Mouse (Mus musculus): ENCODE measurements around the gene Mmp13. TPM values are rescaled to one million over a fixed set of nuclear protein-coding genes. Genes with fewer than 3 reads are reported as not detected.
"Not testable (repeated sequence)": the region's sequence is repeated elsewhere in the genome, so short reads cannot be mapped to it uniquely, and the experiment has no call there.

Gene Mmp13
- polyA plus RNA-seq (2015; fragmentation: Nextera tagmentation; extraction: Ambion mirVana), result 0.09 and 0.12 TPM in 2 replicates

DNA sequence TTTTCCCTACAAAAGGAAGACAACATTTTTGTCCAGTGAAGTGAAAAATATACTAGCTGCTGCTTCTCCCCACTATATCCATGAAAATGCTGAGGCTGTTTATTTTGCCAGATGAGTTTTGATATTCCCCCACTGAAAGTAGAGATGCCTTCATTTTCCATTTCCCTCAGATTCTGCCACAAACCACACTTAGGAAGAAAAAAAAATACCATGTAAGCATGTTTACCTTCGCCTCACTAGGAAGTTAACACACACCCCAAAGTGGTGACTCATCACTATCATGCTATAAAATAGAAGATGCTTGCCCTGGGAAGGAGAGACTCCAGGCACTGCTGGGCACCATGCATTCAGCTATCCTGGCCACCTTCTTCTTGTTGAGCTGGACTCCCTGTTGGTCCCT, at the start of gene Mmp13:
Gene Mmp13 (plus strand): TSS at position 301 of the 400 bp plus-strand sequence.
- 30% methylated on average over 1 of the region's 1 CpGs for WGBS (ENCODE audit: insufficient replicate concordance)
- Histone ChIP-seq H3K27ac (replicated peaks) (no peak within 1 kb of the TSS), H3K36me3 (replicated peaks) (no peaks in the 10 kb centered on the region), H3K4me3 (replicated peaks) (no peak within 1 kb of the TSS), H3K4me2 (no peak within 1 kb of the TSS), H3K9me3 (replicated peaks) (no peaks in the 10 kb centered on the region), H3K4me1 (replicated peaks) (no peaks in the 10 kb centered on the region), H3K9ac (no peak within 1 kb of the TSS), H3K27me3 (no peaks in the 10 kb centered on the region)
- no peak for ATAC-seq (ENCODE audit: insufficient read depth)

DNA sequence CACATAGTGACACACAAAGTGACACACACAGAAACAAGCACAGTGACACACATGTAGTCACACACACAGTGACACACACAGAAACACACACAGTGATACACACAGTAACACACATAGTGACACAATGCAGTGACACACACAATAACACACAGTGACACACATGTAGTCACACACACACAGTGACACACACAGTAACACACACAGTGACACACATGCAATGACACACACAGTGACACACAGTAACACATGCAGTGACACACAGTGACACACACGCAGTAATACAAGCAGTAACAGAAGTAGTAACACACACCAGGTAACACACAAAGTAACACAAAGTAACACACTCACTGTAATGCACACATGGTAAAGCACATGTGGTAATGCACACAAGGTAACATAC, 33.7 kb upstream of the Mmp13 start:
- no peaks in the 10 kb centered on the region for H3K27me3 ChIP-seq
- no peak overlapping the region for H3K27ac ChIP-seq (replicated peaks)
- no peak overlapping the region for H3K4me2 ChIP-seq
- no peak for ATAC-seq (ENCODE audit: insufficient read depth)
- H3K4me3 ChIP-seq (replicated peaks), result no peak overlapping the region
- no peak overlapping the region for H3K9ac ChIP-seq
- no peaks in the 10 kb centered on the region for H3K36me3 ChIP-seq (replicated peaks)
- 60% methylated on average over 1 of the region's 1 CpGs for WGBS (ENCODE audit: insufficient replicate concordance)
- H3K4me1 ChIP-seq (replicated peaks), result no peaks in the 10 kb centered on the region
- no peaks in the 10 kb centered on the region for H3K9me3 ChIP-seq (replicated peaks)

DNA sequence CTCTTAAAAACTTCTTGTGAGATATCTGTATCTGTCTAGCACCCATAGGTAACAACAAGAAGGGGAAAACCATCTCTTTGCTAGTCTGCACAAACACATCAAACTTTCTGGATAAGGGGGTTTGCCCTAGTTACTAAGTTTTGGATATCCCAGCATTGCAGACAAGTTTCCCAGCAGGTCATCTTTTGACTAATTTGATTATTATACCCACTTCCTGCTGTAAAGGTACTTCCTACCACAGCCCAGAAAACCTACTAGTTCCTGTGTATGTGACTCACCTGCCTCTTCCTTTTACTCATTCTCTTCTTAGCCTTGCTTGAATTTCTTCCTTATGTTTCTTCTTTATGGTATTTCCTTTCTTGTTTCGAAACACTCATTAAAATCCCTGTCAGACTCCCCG, 32.3 kb upstream of the Mmp13 start:
- H3K36me3 ChIP-seq (replicated peaks), result no peaks in the 10 kb centered on the region
- no peak overlapping the region for H3K4me3 ChIP-seq (replicated peaks)
- no peak overlapping the region for H3K27ac ChIP-seq (replicated peaks)
- H3K4me2 ChIP-seq, result no peak overlapping the region
- no peak for ATAC-seq (ENCODE audit: insufficient read depth)
- no peaks in the 10 kb centered on the region for H3K4me1 ChIP-seq (replicated peaks)
- H3K9me3 ChIP-seq (replicated peaks), result no peaks in the 10 kb centered on the region
- no peak overlapping the region for H3K9ac ChIP-seq
- no peaks in the 10 kb centered on the region for H3K27me3 ChIP-seq
- WGBS (ENCODE audit: insufficient replicate concordance), result 65% methylated on average over 2 of the region's 2 CpGs

DNA sequence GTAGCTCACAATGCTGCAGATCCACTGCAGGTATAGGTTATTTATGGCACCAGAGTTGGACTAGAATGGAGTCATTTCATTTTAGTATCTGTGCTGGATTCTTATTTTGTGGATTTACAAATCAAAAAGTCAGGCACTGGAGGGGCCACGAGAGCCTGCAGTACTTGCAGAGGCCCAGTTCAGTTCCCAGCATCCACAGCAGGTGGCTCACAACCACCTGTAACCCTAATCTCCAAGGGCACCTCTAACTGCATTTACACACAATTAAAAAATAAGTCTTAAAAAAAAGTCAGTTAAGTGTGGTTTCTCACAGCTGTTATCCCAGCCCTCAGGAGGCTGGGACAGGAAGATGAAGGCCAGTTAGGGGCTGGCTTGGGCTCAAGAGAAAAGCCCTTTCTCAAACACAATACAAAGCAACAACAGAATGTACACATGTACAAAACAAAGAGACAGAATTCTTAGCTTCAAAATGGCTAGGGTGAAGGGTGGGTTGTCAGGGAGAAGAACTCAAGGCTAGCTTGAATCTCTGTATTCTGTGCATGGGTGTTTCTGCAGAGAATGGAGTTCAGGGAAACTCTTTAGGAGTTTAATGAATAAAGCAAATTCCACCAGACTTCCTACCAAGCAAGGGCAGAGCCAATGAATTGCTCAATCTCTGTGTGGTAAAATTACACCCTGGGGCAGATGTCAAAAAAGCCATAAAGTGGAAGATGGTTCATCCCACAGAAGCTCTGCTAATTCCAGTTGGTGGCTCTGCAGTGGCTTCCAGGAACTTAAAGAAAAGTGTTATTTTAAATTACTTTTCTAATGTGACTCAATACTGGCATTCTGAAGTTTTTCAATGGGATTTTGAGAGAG, 19.3 kb upstream of the Mmp13 start:
- Histone ChIP-seq H3K36me3 (replicated peaks) (no peaks in the 10 kb centered on the region), H3K4me2 (no peak overlapping the region), H3K4me3 (replicated peaks) (no peak overlapping the region), H3K4me1 (replicated peaks) (no peaks in the 10 kb centered on the region), H3K27ac (replicated peaks) (no peak overlapping the region), H3K9ac (no peak overlapping the region), H3K27me3 (no peaks in the 10 kb centered on the region), H3K9me3 (replicated peaks) (no peaks in the 10 kb centered on the region)
- ATAC-seq (ENCODE audit: insufficient read depth), result no peak
- WGBS (ENCODE audit: insufficient replicate concordance), result 33% methylated on average over 1 of the region's 1 CpGs

DNA sequence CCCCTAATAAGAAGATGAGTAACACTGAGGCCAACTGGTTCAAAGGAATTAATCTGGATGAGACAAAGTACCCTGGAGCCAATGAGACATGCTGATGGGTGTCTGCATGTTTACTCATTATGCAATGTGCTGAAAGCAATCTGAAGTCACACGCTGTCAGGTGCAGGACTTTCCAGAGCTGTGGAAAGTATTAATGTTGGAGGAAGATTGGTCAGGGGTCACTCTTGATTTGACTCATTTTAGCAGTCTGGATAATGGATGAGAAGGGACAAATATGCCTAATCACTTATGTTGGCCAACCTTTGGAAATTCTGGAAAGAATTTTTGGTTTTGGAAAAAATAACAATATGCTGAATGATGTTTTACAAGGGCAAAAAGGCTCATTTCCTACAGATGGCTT, 10.6 kb upstream of the Mmp13 start:
- no peaks in the 10 kb centered on the region for H3K36me3 ChIP-seq (replicated peaks)
- no peaks in the 10 kb centered on the region for H3K4me1 ChIP-seq (replicated peaks)
- H3K9ac ChIP-seq, result no peak overlapping the region
- no peak overlapping the region for H3K4me2 ChIP-seq
- H3K27me3 ChIP-seq, result no peaks in the 10 kb centered on the region
- no peak overlapping the region for H3K4me3 ChIP-seq (replicated peaks)
- 63% methylated on average over 1 of the region's 1 CpGs for WGBS (ENCODE audit: insufficient replicate concordance)
- no peak for ATAC-seq (ENCODE audit: insufficient read depth)
- H3K9me3 ChIP-seq (replicated peaks), result no peaks in the 10 kb centered on the region
- H3K27ac ChIP-seq (replicated peaks), result no peak overlapping the region

DNA sequence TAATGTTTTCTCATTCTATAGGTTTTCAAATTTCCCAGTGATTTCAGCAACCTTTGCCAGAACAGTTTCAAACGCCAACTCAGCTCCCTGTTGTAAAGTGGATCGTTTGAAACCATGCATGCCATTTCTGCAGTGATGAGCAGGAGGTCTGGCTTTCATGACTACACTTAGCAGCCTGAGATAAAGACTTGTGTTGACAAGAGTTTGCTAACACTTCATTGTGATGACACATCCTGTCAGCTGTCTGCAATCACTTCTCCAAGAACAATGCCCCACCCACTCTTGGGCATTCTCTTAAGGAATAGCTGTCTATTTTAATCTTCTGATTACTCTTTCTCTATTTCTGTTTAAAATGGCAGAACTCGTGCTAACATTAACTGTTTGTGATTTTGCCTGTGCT, 2.2 kb upstream of the Mmp13 start:
- WGBS (ENCODE audit: insufficient replicate concordance), result 30% methylated on average over 3 of the region's 3 CpGs
- Histone ChIP-seq H3K27me3 (no peaks in the 10 kb centered on the region), H3K36me3 (replicated peaks) (no peaks in the 10 kb centered on the region), H3K4me3 (replicated peaks) (no peak overlapping the region), H3K9ac (no peak overlapping the region), H3K27ac (replicated peaks) (no peak overlapping the region), H3K4me1 (replicated peaks) (no peaks in the 10 kb centered on the region), H3K9me3 (replicated peaks) (no peaks in the 10 kb centered on the region), H3K4me2 (no peak overlapping the region)
- no peak for ATAC-seq (ENCODE audit: insufficient read depth)

DNA sequence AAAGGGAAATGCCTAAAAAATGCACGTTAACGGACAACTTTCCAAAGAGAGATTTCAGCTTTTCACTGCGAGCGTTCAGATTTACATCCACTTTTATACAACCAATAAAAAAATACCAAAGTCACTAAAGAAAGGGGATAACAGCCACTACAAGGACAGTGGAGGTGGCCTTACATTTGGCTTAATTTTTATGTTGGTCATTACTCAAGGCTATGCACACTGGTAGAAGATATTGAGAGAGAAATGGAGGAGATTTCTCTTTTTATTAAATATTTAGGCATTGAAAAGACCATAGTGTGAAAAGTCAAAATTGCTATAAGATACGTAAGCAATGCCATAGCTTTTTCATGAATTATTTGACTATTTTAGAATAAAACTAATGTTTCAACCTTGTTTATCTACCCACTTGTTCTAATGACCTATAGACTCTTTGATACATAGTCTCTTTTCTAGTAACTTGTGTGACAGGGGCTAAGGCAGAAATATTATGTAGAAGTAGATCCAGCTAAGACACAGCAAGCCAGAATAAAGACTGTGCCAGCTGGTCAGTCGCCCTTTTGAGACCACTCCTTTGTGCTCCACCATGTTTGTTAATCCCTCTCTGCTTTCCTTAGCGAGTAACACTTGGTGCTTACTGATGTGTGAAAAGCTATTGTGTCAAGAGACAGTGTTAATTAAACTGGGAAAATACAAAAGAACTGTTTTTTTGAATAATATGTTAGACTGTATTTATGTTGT, 10.4 kb downstream of the Mmp13 start:
- Histone ChIP-seq H3K27ac (replicated peaks) (no peak overlapping the region), H3K36me3 (replicated peaks) (no peaks in the 10 kb centered on the region), H3K4me1 (replicated peaks) (no peaks in the 10 kb centered on the region), H3K4me2 (no peak overlapping the region), H3K9ac (no peak overlapping the region), H3K4me3 (replicated peaks) (no peak overlapping the region), H3K27me3 (no peaks in the 10 kb centered on the region), H3K9me3 (replicated peaks) (no peaks in the 10 kb centered on the region)
- ATAC-seq (ENCODE audit: insufficient read depth), result no peak
- WGBS (ENCODE audit: insufficient replicate concordance), result 66% methylated on average over 7 of the region's 7 CpGs

DNA sequence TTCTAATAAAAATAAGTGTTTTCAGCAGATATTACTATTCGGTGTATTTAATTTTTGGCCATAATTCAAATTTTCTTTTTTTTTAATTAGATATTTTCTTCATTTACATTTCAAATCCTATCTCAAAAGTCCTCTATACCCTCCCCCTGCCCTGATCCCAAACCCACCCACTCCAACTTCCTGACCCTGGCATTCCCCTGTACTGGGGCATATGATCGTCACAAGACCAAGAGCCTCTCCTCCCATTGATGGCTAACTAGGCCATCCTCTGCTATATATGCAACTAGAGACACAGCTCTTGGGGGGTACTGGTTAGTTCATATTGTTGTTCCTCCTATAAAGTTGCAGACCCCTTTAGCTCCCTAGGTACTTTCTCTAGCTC, 11.0 kb downstream of the Mmp13 start:
- H3K9me3 ChIP-seq (replicated peaks); H3K27me3 ChIP-seq; ATAC-seq (ENCODE audit: insufficient read depth); H3K4me1 ChIP-seq (replicated peaks); H3K4me2 ChIP-seq; H3K4me3 ChIP-seq (replicated peaks); H3K36me3 ChIP-seq (replicated peaks); H3K27ac ChIP-seq (replicated peaks); H3K9ac ChIP-seq: not testable (repeated sequence)
- 69% methylated on average over 2 of the region's 2 CpGs for WGBS (ENCODE audit: insufficient replicate concordance)

DNA sequence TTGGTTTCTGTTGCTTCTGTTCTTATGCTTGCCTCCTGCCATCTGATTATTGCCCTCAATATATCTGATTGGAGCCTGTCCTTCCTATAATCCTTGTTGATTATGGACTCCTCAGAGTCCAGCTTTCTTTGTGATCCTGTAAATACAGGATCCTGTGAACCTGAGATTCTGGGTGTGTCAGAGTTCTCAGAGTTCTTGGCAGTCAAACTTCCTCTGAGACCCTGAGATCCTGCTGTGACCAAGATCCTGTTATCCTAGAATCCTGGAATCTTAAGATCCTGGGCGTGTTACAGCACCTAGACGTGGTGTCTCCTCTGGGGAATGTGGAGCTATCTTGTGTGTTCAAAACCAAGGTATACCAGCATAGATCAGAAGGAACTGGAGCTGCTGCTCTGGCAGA, 17.2 kb downstream of the Mmp13 start:
- H3K36me3 ChIP-seq (replicated peaks), result no peaks in the 10 kb centered on the region
- no peak overlapping the region for H3K4me3 ChIP-seq (replicated peaks)
- H3K9me3 ChIP-seq (replicated peaks), result no peaks in the 10 kb centered on the region
- no peak overlapping the region for H3K9ac ChIP-seq
- WGBS (ENCODE audit: insufficient replicate concordance), result 52% methylated on average over 2 of the region's 2 CpGs
- ATAC-seq (ENCODE audit: insufficient read depth), result no peak
- H3K27me3 ChIP-seq, result no peaks in the 10 kb centered on the region
- H3K4me1 ChIP-seq (replicated peaks), result no peaks in the 10 kb centered on the region
- no peak overlapping the region for H3K27ac ChIP-seq (replicated peaks)
- no peak overlapping the region for H3K4me2 ChIP-seq

DNA sequence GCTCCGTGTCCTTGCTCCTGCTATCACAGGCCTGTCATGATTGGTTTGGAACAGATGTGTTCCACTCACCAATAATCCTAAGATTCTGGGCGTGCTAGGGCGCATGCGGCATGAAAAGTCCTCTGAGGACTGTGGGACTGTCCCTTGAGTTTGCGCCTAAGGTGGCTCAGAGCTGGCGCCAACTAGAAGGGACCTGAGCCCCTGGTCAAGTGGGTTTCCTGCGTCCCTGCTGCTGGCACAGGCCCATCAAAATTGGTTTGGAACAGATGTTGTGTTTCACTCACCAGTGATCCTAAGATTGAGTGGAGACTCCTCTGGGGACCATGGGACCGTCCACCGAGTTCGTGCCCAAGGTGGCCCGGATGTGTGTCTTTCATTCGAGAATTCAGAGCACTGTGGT, 17.6 kb downstream of the Mmp13 start:
- Histone ChIP-seq H3K27me3 (no peaks in the 10 kb centered on the region), H3K4me2 (no peak overlapping the region), H3K9ac (no peak overlapping the region), H3K9me3 (replicated peaks) (no peaks in the 10 kb centered on the region), H3K36me3 (replicated peaks) (no peaks in the 10 kb centered on the region), H3K4me1 (replicated peaks) (no peaks in the 10 kb centered on the region), H3K4me3 (replicated peaks) (no peak overlapping the region), H3K27ac (replicated peaks) (no peak overlapping the region)
- WGBS (ENCODE audit: insufficient replicate concordance), result 69% methylated on average over 12 of the region's 12 CpGs
- no peak for ATAC-seq (ENCODE audit: insufficient read depth)

DNA sequence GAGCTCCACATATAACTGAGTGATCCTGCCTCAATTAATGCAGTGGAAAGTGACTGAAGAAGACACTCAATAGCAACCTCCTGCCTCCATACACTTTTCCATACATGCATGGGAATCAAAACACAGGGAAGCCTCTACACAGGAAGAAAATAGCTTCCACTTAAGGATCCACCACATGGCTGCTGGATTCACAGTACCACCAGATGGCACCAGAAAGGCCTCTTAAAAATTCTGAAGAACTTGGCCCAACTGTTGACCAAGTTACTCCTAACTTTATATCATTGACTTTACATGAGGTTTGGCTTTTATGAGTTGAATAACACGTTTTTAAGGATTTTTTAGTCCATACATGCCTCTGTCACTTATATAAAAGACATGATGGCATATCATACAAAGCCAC, 19.8 kb downstream of the Mmp13 start:
- H3K4me3 ChIP-seq (replicated peaks), result no peak overlapping the region
- WGBS (ENCODE audit: insufficient replicate concordance), result 5% methylated on average over 1 of the region's 1 CpGs
- H3K27ac ChIP-seq (replicated peaks), result no peak overlapping the region
- H3K9me3 ChIP-seq (replicated peaks), result no peaks in the 10 kb centered on the region
- no peak overlapping the region for H3K4me2 ChIP-seq
- no peaks in the 10 kb centered on the region for H3K36me3 ChIP-seq (replicated peaks)
- ATAC-seq (ENCODE audit: insufficient read depth), result no peak
- H3K4me1 ChIP-seq (replicated peaks), result no peaks in the 10 kb centered on the region
- no peaks in the 10 kb centered on the region for H3K27me3 ChIP-seq
- H3K9ac ChIP-seq, result no peak overlapping the region
